Mouse (Mus musculus): ENCODE measurements around the gene Gm3542. TPM values are rescaled to one million over a fixed set of nuclear protein-coding genes. Genes with fewer than 3 reads are reported as not detected.
"Not testable (repeated sequence)": the region's sequence is repeated elsewhere in the genome, so short reads cannot be mapped to it uniquely, and the experiment has no call there.

The Gm3542 gene
- total RNA-seq (2021): under 1 TPM in 1 of 2 experiments, not detected in 1; 0.40 TPM

GRCm38 (mm10) chr14:5334828-5335227, at the start of gene Gm3542:
Gm3542 (minus strand) TSS chr14:5334928.
- DNase-seq; intact Hi-C loops (cut with DNase I): not testable (repeated sequence)

Other genes with a start within 250 kb of the Gm3542 start
- gene Gm8279, start 203.4 kb downstream of the Gm3542 start, total RNA-seq (2021): under 1 TPM in 1 of 2 experiments, not detected in 1; 0.46 TPM
- not detected for gene Gm3317, start 170.4 kb downstream of the Gm3542 start, total RNA-seq (2021)
- gene Gm8271, start 149.1 kb downstream of the Gm3542 start, total RNA-seq (2021): not detected
- gene Gm3526, start 74.3 kb downstream of the Gm3542 start, total RNA-seq (2021): under 1 TPM in 1 of 2 experiments, not detected in 1; 0.38 TPM
- under 1 TPM in 1 of 2 experiments, not detected in 1; 0.79 TPM for gene Gm3500, start 54.1 kb upstream of the Gm3542 start, total RNA-seq (2021)
- gene Gm3194, start 120.5 kb upstream of the Gm3542 start, total RNA-seq (2021): 10 to 100 TPM; 11.6 to 11.8 TPM
- gene Gm8246, start 142.9 kb upstream of the Gm3542 start, total RNA-seq (2021): not detected
- gene Gm3187, start 149.3 kb upstream of the Gm3542 start, total RNA-seq (2021): not detected
- gene Gm3488, start 166.7 kb upstream of the Gm3542 start, total RNA-seq (2021): 10 to 100 TPM; 12.9 to 13.2 TPM
- gene Gm3532, start 203.6 kb upstream of the Gm3542 start, total RNA-seq (2021): not detected